Mouse (Mus musculus) kidney, postnatal 25 days (tissue): ENCODE data around the gene Cntnap5a.

ENCODE experiments used
- DNase-seq, 2 experiments: peaks; one replicate each; pipeline ENCODE4 v3.0.0; 2021; ENCODE audit warnings: mixed read lengths in 2 of 2

Gene Cntnap5a

GRCm38 (mm10) chr1:116367572-116367971, 683.0 kb downstream of the Cntnap5a start:
- DNase-seq: no peak

GRCm38 (mm10) chr1:116370817-116371216, 686.3 kb downstream of the Cntnap5a start:
- no peak for DNase-seq

GRCm38 (mm10) chr1:116373551-116373950, 689.0 kb downstream of the Cntnap5a start:
- DNase-seq: no peak

GRCm38 (mm10) chr1:116392390-116392789, 707.8 kb downstream of the Cntnap5a start:
- DNase-seq: no peak

GRCm38 (mm10) chr1:116401996-116402656, 717.6 kb downstream of the Cntnap5a start:
- no peak for DNase-seq

- no peak for DNase-seq
These were observed 725.3 kb downstream of the Cntnap5a start for GRCm38 (mm10) chr1:116409836-116410235.

- DNase-seq: no peak
These were observed 743.8 kb downstream of the Cntnap5a start for GRCm38 (mm10) chr1:116428396-116428795.

GRCm38 (mm10) chr1:116455115-116455717, 770.7 kb downstream of the Cntnap5a start:
- no peak for DNase-seq

- peak in 1 of 2 experiments; percentile 48 for DNase-seq
These were observed 793.1 kb downstream of the Cntnap5a start for GRCm38 (mm10) chr1:116477703-116478102.

GRCm38 (mm10) chr1:116488780-116489569, 804.4 kb downstream of the Cntnap5a start:
- no peak for DNase-seq

- DNase-seq: no peak
These were observed 893.6 kb downstream of the Cntnap5a start for GRCm38 (mm10) chr1:116577969-116578666.

- DNase-seq: no peak
These were observed 931.7 kb downstream of the Cntnap5a start for GRCm38 (mm10) chr1:116616272-116616671.
